Mouse (Mus musculus): ENCODE data around the gene Yju2. TPM values are rescaled to one million over a fixed set of nuclear protein-coding genes. Genes with fewer than 3 reads are reported as not detected.

The Yju2 gene
- total RNA-seq, 2 experiments from 2014 or later, result 5.7 to 14.0 TPM

DNA sequence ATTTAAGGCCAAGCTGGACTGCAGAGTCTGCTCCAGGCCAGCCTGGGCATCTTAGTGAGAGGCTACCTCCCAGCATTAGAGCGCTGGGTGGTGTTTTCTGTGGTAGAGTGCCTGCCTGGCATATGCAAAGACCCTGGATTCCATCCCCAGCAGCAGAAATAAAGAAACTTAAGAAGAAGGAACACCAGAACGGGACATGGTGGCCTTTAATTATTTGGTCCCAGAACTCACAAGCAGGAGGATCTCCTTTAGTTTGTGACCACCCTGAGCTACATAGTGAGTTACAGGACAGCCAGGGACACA is 364 bp upstream of the Yju2 start:
- ATAC-seq (replicated peaks; ENCODE audit: low FRiP score, poor library complexity, severe bottlenecking), result peak; percentile 3; the same call in 1 of the 2 replicates

DNA sequence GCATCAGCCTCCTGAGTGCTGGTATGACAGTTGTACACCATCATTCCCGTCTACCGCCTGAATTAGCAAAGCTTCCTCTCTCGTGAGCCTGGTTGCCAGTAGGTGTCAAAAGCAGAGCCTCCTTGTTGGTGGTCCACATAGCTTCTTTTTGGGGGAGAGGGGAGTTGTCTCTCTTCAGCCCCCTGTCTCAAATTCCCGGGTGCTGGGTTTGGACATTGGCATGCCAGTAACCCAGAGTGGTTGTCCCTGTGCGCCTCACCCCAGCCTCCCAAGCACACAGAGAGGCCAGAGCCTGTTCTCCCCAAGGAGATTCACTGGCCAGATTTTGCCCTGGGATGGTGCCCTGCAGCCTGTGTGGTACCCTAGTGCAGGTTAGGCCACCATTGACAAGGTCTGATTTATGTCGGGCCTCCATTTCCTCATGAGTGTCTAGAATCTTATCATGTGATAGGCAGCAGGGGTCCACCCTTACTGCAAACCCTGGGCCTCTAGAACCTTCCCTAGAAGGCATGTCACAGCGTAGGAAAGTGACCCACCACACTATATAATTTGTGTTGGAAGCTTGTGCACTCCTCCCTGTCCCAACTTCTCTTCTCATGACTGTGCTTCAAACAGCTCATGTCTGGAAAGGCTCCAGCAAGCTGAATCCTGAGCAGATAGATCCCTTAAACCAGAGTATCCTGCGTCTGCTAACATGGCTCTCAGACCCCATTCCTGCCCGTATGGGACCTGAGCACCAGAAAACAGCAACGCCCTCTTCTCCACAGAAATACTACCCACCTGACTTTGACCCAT is 1.2 kb downstream of the Yju2 start:
- ATAC-seq (replicated peaks; ENCODE audit: low FRiP score, poor library complexity, severe bottlenecking), result 0 out of 2 replicates have a peak, but pooled peaks have one; percentile 2

- no peak for ATAC-seq (replicated peaks; ENCODE audit: low FRiP score, poor library complexity, severe bottlenecking)
These were observed 1.9 kb downstream of the Yju2 start for GRCm38 (mm10) chr17:55960791-55961190.

GRCm38 (mm10) chr17:55961631-55962030 is 2.7 kb downstream of the Yju2 start:
- no peak for ATAC-seq (replicated peaks; ENCODE audit: low FRiP score, poor library complexity, severe bottlenecking)

DNA sequence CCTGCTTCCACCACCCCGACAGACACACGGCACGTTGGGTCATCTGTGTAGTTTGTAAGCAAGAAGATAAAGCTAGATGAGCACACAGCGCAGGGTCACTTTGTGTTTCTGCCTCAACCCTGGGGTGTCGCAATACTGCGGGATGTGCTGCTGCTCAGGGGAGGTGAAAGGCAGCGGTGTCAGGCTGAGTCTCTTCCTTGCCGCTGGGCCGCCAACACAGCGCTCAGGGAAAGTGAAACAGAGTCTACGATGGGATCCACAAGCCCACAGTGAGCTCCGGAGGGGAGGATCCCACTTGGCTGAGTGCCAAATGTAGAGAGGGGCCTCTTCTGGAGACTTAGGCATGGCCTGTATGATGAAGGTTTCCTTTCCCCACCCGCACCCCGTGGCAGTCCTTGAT is 4.3 kb downstream of the Yju2 start:
- no peak for ATAC-seq (replicated peaks; ENCODE audit: low FRiP score, poor library complexity, severe bottlenecking)

DNA sequence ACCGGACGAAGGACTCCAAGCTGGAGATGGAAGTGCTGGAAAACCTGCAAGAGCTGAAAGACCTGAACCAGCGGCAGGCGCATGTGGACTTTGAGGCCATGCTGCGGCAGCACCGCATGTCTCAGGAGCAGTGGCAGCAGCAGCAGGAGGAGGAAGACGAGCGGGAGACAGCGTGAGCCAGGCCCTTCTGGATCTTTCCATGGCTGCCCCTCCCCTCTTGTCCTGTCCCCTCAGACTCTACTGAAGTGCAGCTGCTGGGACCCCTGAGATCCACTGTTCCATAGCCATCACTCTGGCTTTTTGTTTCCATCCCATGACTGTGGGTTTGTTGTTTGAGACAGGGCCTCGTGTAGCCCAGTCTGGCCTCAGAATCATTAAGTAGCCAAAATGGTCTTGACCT is 5.6 kb downstream of the Yju2 start:
- ATAC-seq (replicated peaks; ENCODE audit: low FRiP score, poor library complexity, severe bottlenecking), result no peak

GRCm38 (mm10) chr17:55964996-55965395 is 6.1 kb downstream of the Yju2 start:
- no peak for ATAC-seq (replicated peaks; ENCODE audit: low FRiP score, poor library complexity, severe bottlenecking)

GRCm38 (mm10) chr17:55967186-55967585 is 8.3 kb downstream of the Yju2 start:
- ATAC-seq (replicated peaks; ENCODE audit: low FRiP score, poor library complexity, severe bottlenecking), result no peak

GRCm38 (mm10) chr17:55968210-55968609 is 9.3 kb downstream of the Yju2 start:
- no peak for ATAC-seq (replicated peaks; ENCODE audit: low FRiP score, poor library complexity, severe bottlenecking)

GRCm38 (mm10) chr17:55969560-55969959 is 10.7 kb downstream of the Yju2 start:
- ATAC-seq (replicated peaks; ENCODE audit: low FRiP score, poor library complexity, severe bottlenecking), result no peak

DNA sequence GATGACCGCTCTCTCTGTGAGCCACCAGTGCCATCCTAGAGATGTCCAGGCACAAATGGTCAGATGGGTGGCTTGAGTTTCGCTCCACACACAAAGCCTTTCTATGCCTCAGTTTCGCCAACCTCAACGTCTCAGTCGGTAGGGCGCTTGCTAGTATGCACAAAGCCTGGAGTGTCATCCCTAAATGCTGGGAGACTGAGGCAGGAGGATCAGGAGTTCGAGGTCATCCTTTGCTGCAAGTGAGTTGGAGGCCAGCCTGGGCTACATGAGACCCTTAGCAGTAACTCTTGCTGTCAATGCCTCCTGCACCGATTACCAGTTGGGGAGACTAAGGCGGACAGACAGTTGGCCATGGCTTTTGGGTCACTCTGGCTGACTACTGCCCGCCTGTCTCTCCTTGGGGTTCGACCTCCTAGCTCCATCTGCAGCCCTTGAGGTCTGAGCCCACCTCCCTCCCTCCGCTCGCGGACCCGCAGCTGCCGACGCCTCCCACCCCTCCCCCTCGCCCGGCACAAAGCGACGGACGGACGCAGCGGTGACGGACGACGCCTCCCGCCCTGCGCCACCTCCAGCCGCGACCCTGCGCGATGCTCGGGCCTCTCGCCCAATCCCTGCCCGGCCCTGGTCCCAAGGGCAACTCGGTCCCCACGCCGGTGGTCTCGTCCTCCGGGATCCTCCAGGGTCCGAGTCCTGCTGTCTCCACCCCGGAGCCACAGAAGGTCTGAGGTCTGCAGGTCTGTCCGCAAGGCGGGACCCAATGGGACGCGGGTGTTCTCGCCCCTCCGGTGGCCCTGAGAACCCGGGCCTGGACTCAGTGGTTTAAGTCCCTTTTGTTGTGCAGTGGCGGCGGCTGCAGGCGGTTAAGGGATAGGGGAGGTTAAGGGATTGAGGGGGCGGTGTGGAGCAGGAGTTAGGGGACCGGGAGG is 11.3 kb downstream of the Yju2 start, which contains the start of gene Shd:
Gene Shd, plus strand, starts transcription at position 502 of the 926 bp plus-strand sequence.
- no peak for ATAC-seq (replicated peaks; ENCODE audit: low FRiP score, poor library complexity, severe bottlenecking)

DNA sequence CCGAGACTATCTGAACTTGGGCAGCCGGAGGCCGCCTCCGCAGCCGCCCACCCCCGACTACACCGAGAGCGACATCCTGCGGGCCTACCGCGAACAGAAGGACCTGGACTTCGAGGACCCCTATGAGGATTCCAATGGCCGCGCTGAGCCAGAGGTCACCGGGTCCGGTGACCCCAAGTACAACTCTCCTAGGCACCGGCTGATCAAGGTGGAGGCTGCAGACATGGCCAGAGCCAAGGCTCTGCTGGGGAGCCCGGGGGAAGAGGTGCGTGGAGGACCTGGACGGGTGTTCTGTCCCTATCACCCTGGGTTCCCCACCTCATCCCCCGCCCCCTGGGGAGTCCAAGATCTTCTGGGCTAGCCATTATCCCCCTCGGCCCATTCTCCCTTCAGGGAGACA is 12.6 kb downstream of the Yju2 start:
- ATAC-seq (replicated peaks; ENCODE audit: low FRiP score, poor library complexity, severe bottlenecking), result no peak

DNA sequence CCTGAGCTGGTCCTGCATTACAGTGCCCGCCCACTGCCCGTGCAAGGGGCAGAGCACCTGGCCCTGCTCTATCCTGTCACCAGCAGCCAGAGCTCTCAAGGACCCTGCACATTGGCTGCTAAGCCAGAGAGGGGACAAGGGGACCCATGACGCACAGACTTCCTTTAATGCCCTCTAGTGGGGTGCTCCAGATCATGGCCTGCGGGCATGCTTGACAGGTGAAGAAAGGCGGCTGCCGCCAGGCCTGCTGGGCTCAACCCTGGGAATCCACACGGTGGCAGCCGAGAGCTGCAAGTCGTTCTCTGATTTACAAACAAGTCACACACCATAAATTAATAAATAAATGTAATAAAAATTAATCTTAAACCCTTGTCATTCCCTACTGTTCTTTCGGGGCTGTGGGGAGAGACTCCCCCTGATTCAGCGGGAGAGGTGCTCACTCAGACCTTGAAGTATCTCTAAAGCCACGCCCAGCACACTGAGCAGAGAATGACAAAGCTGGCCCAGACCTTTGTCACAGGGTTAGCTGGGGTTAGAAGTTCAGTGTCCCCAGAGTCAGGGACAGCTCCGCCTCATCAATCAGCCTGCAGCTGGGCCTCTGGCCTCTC is 17.5 kb downstream of the Yju2 start:
- ATAC-seq (replicated peaks; ENCODE audit: low FRiP score, poor library complexity, severe bottlenecking), result 0 out of 2 replicates have a peak, but pooled peaks have one; percentile 47

GRCm38 (mm10) chr17:55977301-55977700 is 18.4 kb downstream of the Yju2 start:
- no peak for ATAC-seq (replicated peaks; ENCODE audit: low FRiP score, poor library complexity, severe bottlenecking)

- no peak for ATAC-seq (replicated peaks; ENCODE audit: low FRiP score, poor library complexity, severe bottlenecking)
These were observed 27.4 kb downstream of the Yju2 start, which contains the start of gene Fsd1 for GRCm38 (mm10) chr17:55986030-55986961. TSS of gene Fsd1 (plus strand) at chr17:55986509.

DNA sequence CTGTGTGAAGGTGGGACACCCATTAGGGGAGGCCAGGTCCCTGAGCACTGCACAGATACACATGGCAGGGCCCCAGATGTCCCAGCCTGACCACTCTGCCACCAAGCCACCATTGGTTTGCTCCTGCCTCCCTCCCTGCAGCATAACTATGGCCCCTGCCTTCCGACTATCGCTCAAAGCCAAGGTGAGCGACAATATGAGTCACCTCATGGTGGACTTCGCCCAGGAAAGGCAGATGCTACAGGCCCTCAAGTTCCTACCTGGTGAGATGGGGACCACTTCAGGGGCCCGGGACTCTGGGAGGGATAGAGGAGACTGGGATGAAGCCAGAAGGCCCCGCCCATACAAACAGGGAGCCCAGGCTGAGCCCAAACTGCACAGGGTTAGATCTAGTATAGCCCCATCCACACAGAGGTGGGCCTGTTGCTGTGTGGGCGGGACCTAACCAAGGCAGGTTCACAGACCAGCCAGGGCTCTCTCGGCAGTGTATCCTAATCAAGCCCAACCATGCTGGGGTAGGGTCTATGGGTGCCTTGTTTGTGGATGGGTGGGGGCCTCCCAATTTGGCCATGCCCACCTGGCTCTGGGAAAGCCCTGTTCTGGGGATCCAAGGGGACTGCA is 31.5 kb downstream of the Yju2 start:
- no peak for ATAC-seq (replicated peaks; ENCODE audit: low FRiP score, poor library complexity, severe bottlenecking)

GRCm38 (mm10) chr17:55996007-55996406 is 37.1 kb downstream of the Yju2 start:
- no peak for ATAC-seq (replicated peaks; ENCODE audit: low FRiP score, poor library complexity, severe bottlenecking)

GRCm38 (mm10) chr17:55999794-56000499 is 41.0 kb downstream of the Yju2 start:
- ATAC-seq (replicated peaks; ENCODE audit: low FRiP score, poor library complexity, severe bottlenecking), result no peak

Data from erythroblast, adult 5-6 weeks (primary cell).